Mouse (Mus musculus) frontal cortex, postnatal 25 days (tissue): ENCODE measurements around the gene Lfng.

ENCODE experiments used
- DNase-seq, 2 experiments: peaks; one replicate each; pipeline ENCODE4 v3.0.0; 2022; ENCODE audit warnings: low spot score in 2 of 2

Lfng gene

GRCm38 (mm10) chr5:140663621-140664180, 56.6 kb downstream of the Lfng start:
- peak; percentile 48 to 49 for DNase-seq
